Mouse (Mus musculus): ENCODE measurements at regions not wholly inside any gene's neighbourhood (a gene's known extent, or its start where the extent isn't known, plus 50 kb on each side); places are given as distances from the start of the nearest gene placed in this dataset.

DNA sequence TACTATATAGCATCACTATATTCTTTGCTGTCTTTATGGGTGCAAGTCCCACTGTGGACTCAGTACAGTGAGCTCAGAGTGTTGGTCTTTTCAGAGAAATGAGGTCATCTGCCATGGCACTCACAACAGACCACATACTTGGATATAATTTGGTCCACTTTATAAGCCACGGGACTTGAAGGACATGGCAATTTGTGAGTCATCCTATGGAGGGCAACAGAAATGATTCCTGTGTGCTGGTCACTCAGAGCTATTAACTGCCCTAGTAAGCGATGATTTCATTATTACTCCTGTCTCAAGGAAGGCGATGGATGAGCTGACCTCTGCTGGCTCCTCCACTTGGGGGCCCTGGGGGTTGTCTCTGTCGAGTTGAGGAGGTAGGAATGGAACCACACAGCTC, 345.2 kb upstream of the Trib2 start:
- no peak overlapping the region for H3K4me2 ChIP-seq (ENCODE audit: low read length)

DNA sequence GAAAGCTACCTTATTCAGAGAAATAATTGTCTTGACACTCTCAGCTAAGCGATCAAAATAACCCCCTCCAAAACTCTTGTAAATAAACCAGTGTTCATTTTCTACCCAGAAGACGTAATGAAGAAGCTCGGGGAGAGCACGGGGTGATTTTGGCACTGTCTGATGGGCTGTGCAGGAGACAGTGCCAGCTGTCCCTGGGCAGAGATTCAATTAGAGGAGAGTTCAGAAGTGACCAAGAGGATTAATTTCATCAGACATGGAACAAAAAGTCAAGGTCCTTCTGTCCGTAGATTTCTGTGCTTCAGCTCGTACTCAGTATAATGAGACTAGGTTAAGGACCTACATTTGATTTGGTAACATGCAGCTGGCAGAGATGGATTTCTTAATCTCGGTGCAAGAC, 341.2 kb upstream of the Trib2 start:
- DNase-seq (ENCODE audit: low spot score) = no peak

More for the DNA sequence above, 345.2 kb upstream of the Trib2 start:
- Histone ChIP-seq H3K9me3 (replicated peaks; ENCODE audit: control insufficient read depth, low read length) (no peaks in the 10 kb centered on the region), H3K27me3 (replicated peaks; ENCODE audit: control insufficient read depth, insufficient read depth, low read length) (no peaks in the 10 kb centered on the region), H3K36me3 (ENCODE audit: control insufficient read depth, insufficient read depth, low read length) (no peaks in the 10 kb centered on the region), H3K4me3 (ENCODE audit: low read depth, low read length) (no peak overlapping the region), H3K27ac (ENCODE audit: low read depth, low read length) (no peak overlapping the region), H3K9ac (ENCODE audit: low read length) (no peak overlapping the region), H3K4me1 (ENCODE audit: control insufficient read depth, insufficient read depth, low read length) (no peaks in the 10 kb centered on the region)
- 84% methylated on average over 4 of the region's 4 CpGs for WGBS
- ATAC-seq (no peak), DNase-seq (ENCODE audit: low spot score) (no peak)

DNA sequence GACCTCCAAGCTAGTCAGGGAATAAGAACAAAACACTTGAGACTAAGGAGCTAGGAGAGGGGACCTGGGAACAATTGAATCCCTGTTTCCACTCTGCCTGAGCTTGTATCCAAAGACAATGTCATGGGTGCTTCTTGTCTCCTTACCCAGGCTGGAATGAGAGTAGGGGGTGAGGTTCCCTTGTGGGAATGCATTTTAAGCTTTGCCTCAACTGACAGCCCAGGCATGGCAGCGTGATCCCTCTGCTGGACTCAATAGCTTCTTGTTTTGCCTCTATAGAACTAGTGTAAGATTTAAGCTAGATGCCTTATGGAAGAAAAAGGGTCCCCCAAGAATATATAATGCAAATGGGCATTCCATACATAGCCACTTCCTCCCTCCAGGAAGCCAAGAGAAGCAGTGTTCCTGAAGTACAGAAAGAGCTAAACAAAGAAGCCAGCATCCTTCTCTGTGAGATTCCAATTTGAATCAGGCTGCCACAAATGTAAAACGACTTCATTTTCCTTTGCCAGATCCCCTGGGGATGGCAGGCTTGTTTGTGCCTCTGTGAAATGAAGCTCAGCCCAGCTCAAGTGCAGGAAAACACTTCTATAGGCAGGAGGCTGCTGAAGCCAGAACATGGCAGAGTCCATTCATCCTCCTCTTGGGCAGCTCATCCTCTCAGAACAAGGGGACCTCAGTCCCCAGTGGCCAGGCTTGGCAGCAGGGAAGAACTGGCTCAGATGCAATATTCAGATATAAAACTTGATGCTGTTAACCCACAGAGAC, 339.3 kb upstream of the Trib2 start:
- H3K36me3 ChIP-seq (ENCODE audit: control insufficient read depth, insufficient read depth, low read length) = no peaks in the 10 kb centered on the region
- no peaks in the 10 kb centered on the region for H3K9me3 ChIP-seq (replicated peaks; ENCODE audit: control insufficient read depth, low read length)
- ATAC-seq (peak; percentile 55), DNase-seq (ENCODE audit: low spot score) (peak; percentile 68)
- WGBS = 8% methylated on average over 2 of the region's 2 CpGs
- H3K27ac ChIP-seq (ENCODE audit: low read depth, low read length) = peak overlapping the region; percentile 44
- H3K4me3 ChIP-seq (ENCODE audit: low read depth, low read length) = no peak overlapping the region
- no peaks in the 10 kb centered on the region for H3K4me1 ChIP-seq (ENCODE audit: control insufficient read depth, insufficient read depth, low read length)
- H3K27me3 ChIP-seq (replicated peaks; ENCODE audit: control insufficient read depth, insufficient read depth, low read length) = no peaks in the 10 kb centered on the region
- no peak overlapping the region for H3K4me2 ChIP-seq (ENCODE audit: low read length)
- H3K9ac ChIP-seq (ENCODE audit: low read length) = no peak overlapping the region

More for the DNA sequence above, 341.2 kb upstream of the Trib2 start:
- no peak overlapping the region for H3K4me3 ChIP-seq (ENCODE audit: low read depth, low read length)
- no peak for ATAC-seq
- H3K27ac ChIP-seq (ENCODE audit: low read depth, low read length) = no peak overlapping the region
- no peaks in the 10 kb centered on the region for H3K27me3 ChIP-seq (replicated peaks; ENCODE audit: control insufficient read depth, insufficient read depth, low read length)
- no peak overlapping the region for H3K4me2 ChIP-seq (ENCODE audit: low read length)
- no peaks in the 10 kb centered on the region for H3K9me3 ChIP-seq (replicated peaks; ENCODE audit: control insufficient read depth, low read length)
- no peaks in the 10 kb centered on the region for H3K4me1 ChIP-seq (ENCODE audit: control insufficient read depth, insufficient read depth, low read length)
- WGBS = 69% methylated on average over 7 of the region's 7 CpGs
- H3K36me3 ChIP-seq (ENCODE audit: control insufficient read depth, insufficient read depth, low read length) = no peaks in the 10 kb centered on the region
- no peak overlapping the region for H3K9ac ChIP-seq (ENCODE audit: low read length)

DNA sequence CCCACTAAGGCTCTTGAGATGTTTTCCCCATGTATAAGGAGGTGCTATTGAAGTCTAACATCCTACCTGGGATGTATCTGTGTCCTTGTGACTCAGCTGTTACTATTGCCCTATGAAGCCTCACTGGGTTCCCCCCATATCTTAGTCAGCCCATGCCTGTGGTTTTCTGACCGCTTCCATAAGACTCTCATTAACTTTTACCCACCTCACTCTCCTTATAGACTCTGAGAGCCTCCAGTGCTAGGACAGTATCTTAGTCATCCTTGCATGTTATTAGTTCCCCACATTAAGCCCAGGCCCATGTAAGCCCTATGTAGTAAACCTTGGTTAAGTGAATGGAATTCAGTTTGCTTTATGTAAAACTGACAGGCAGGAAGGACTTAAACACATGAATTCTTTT, 337.5 kb upstream of the Trib2 start:
- Histone ChIP-seq H3K9ac (ENCODE audit: low read length) (no peak overlapping the region), H3K27ac (ENCODE audit: low read depth, low read length) (no peak overlapping the region), H3K4me2 (ENCODE audit: low read length) (no peak overlapping the region), H3K27me3 (replicated peaks; ENCODE audit: control insufficient read depth, insufficient read depth, low read length) (no peaks in the 10 kb centered on the region), H3K36me3 (ENCODE audit: control insufficient read depth, insufficient read depth, low read length) (no peaks in the 10 kb centered on the region), H3K4me1 (ENCODE audit: control insufficient read depth, insufficient read depth, low read length) (no peaks in the 10 kb centered on the region), H3K4me3 (ENCODE audit: low read depth, low read length) (no peak overlapping the region), H3K9me3 (replicated peaks; ENCODE audit: control insufficient read depth, low read length) (no peaks in the 10 kb centered on the region)
- no peak for DNase-seq (ENCODE audit: low spot score)
- WGBS = 94% methylated on average over 1 of the region's 1 CpGs
- ATAC-seq = no peak

DNA sequence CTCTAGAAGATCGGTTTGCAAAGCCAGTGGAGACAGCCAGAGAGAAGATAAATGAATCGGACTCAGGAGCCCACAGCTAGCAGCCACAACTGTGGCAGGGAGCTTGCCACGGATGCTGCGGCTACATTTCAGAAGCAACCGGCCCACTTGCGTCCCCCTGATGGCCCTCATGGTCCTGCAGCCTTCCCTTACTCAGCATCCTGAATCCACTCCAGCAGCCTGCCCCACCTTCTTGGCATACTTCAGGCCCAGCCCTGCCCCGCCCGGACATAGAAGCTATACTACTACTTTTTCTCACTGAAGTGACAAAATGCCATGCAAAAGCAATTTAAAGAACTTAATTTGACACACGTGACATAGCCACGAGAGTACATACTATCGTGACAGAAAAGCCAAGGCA, 335.4 kb upstream of the Trib2 start:
- Histone ChIP-seq H3K9ac (ENCODE audit: low read length) (no peak overlapping the region), H3K4me1 (ENCODE audit: control insufficient read depth, insufficient read depth, low read length) (no peaks in the 10 kb centered on the region)
- WGBS = 95% methylated on average over 11 of the region's 11 CpGs

DNA sequence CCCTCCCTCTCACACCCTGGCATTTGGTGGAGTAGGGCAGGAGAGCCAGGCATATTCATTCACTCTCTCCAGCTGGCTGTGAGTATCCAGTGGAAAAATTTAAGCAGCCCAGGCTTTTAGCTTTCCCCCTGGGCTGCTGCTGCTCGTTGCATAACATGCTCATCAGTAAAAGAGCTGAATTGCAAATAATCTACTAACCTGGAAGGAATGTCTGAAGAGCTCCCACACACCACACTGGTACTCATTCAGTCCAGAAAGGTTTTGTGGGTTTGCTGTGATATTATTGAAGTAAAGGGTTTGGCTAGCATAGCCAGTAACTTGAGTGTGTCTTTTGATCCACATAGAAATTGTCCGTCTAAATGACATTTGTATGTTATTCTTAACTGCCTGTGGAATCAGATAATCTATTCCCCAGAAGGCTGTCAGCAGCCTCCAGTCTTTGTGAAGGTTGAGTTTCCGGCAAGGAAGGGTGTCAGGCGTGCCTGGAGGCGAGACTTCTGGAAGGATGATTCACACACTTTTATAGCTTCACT, 334.5 kb upstream of the Trib2 start:
- Histone ChIP-seq H3K36me3 (ENCODE audit: control insufficient read depth, insufficient read depth, low read length) (no peaks in the 10 kb centered on the region), H3K9ac (ENCODE audit: low read length) (no peak overlapping the region), H3K27ac (ENCODE audit: low read depth, low read length) (no peak overlapping the region), H3K27me3 (replicated peaks; ENCODE audit: control insufficient read depth, insufficient read depth, low read length) (no peaks in the 10 kb centered on the region), H3K4me3 (ENCODE audit: low read depth, low read length) (no peak overlapping the region), H3K4me2 (ENCODE audit: low read length) (no peak overlapping the region), H3K4me1 (ENCODE audit: control insufficient read depth, insufficient read depth, low read length) (no peaks in the 10 kb centered on the region), H3K9me3 (replicated peaks; ENCODE audit: control insufficient read depth, low read length) (no peaks in the 10 kb centered on the region)
- no peak for ATAC-seq
- no peak for DNase-seq (ENCODE audit: low spot score)
- 71% methylated on average over 5 of the region's 5 CpGs for WGBS

More for the DNA sequence above, 335.4 kb upstream of the Trib2 start:
- no peak for DNase-seq (ENCODE audit: low spot score)
- no peak overlapping the region for H3K4me3 ChIP-seq (ENCODE audit: low read depth, low read length)
- no peaks in the 10 kb centered on the region for H3K27me3 ChIP-seq (replicated peaks; ENCODE audit: control insufficient read depth, insufficient read depth, low read length)
- no peaks in the 10 kb centered on the region for H3K36me3 ChIP-seq (ENCODE audit: control insufficient read depth, insufficient read depth, low read length)
- H3K9me3 ChIP-seq (replicated peaks; ENCODE audit: control insufficient read depth, low read length) = no peaks in the 10 kb centered on the region
- no peak overlapping the region for H3K4me2 ChIP-seq (ENCODE audit: low read length)
- no peak overlapping the region for H3K27ac ChIP-seq (ENCODE audit: low read depth, low read length)
- no peak for ATAC-seq

DNA sequence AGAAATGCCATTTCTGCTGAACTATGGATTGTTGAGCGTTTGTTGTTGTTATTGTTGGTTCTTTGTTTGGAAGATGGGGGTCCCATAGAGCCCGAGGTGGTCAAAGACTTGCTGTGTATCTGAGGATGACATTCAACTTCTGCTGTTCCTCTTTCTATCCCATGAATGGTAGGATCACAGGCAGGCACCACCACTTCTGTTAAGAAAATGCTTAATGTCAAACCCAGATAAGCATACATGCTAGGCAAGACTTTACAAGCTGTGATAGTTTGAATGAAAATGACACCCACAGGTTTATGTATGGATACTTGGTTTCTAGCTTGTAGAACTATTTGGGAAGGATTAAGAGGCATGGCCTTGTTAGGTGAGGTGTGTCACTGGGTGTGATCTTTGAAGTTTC, 330.2 kb upstream of the Trib2 start:
- no peak for ATAC-seq
- Histone ChIP-seq H3K36me3 (ENCODE audit: control insufficient read depth, insufficient read depth, low read length) (no peaks in the 10 kb centered on the region), H3K27ac (ENCODE audit: low read depth, low read length) (no peak overlapping the region), H3K4me3 (ENCODE audit: low read depth, low read length) (no peak overlapping the region), H3K4me2 (ENCODE audit: low read length) (no peak overlapping the region), H3K9me3 (replicated peaks; ENCODE audit: control insufficient read depth, low read length) (no peaks in the 10 kb centered on the region), H3K4me1 (ENCODE audit: control insufficient read depth, insufficient read depth, low read length) (no peaks in the 10 kb centered on the region), H3K9ac (ENCODE audit: low read length) (no peak overlapping the region), H3K27me3 (replicated peaks; ENCODE audit: control insufficient read depth, insufficient read depth, low read length) (no peaks in the 10 kb centered on the region)
- 76% methylated on average over 2 of the region's 2 CpGs for WGBS
- DNase-seq (ENCODE audit: low spot score) = no peak

DNA sequence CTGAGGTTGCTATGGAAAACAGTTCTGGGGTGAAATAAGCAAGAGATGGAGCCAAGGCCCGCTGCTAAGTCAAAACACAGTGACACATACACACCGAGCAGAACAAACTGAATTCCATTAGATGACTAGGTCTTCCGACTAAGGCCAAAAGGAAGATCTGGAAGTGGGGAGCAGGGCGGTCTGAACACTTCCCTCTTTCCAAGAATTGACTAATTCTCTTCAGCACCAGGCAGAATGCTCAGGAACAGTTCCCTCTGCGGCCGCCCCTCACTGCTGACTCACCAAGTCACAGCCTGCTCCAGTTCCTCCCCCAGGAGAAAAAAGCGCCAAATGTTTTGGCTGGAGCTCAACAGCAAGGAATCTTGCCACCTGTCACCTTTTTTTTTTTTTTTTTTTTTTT, 328.9 kb upstream of the Trib2 start:
- H3K27me3 ChIP-seq (replicated peaks; ENCODE audit: control insufficient read depth, insufficient read depth, low read length) = no peaks in the 10 kb centered on the region
- H3K36me3 ChIP-seq (ENCODE audit: control insufficient read depth, insufficient read depth, low read length) = no peaks in the 10 kb centered on the region
- ATAC-seq (no peak), DNase-seq (ENCODE audit: low spot score) (no peak)
- H3K4me3 ChIP-seq (ENCODE audit: low read depth, low read length) = no peak overlapping the region
- no peaks in the 10 kb centered on the region for H3K9me3 ChIP-seq (replicated peaks; ENCODE audit: control insufficient read depth, low read length)
- WGBS = 81% methylated on average over 7 of the region's 7 CpGs
- H3K27ac ChIP-seq (ENCODE audit: low read depth, low read length) = no peak overlapping the region
- no peaks in the 10 kb centered on the region for H3K4me1 ChIP-seq (ENCODE audit: control insufficient read depth, insufficient read depth, low read length)
- no peak overlapping the region for H3K9ac ChIP-seq (ENCODE audit: low read length)
- no peak overlapping the region for H3K4me2 ChIP-seq (ENCODE audit: low read length)

DNA sequence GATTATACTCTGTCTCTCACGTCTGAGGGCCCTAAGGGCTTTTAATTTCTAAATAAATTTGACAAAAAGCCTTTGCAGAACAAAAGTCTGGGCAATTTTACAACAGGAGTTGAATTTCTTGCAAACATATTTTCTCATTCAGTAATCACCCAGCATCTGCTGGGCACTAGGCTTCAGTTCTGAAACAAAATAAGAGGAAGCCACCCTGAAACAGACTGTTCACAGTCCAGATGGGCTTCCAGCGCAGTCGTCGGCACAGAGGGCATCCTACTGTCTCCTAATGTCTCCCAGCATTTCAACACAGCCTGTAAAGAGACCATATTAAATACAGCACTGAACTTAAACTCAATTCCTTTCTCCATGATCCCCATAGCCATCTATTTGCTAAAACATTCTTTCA, 324.5 kb upstream of the Trib2 start:
- WGBS = 57% methylated on average over 4 of the region's 4 CpGs

More for the DNA sequence above, 324.5 kb upstream of the Trib2 start:
- H3K9ac ChIP-seq (ENCODE audit: low read length) = no peak overlapping the region
- no peaks in the 10 kb centered on the region for H3K27me3 ChIP-seq (replicated peaks; ENCODE audit: control insufficient read depth, insufficient read depth, low read length)
- no peaks in the 10 kb centered on the region for H3K9me3 ChIP-seq (replicated peaks; ENCODE audit: control insufficient read depth, low read length)
- no peak for ATAC-seq
- no peaks in the 10 kb centered on the region for H3K4me1 ChIP-seq (ENCODE audit: control insufficient read depth, insufficient read depth, low read length)
- H3K4me2 ChIP-seq (ENCODE audit: low read length) = no peak overlapping the region
- H3K36me3 ChIP-seq (ENCODE audit: control insufficient read depth, insufficient read depth, low read length) = no peaks in the 10 kb centered on the region
- DNase-seq (ENCODE audit: low spot score) = no peak
- H3K27ac ChIP-seq (ENCODE audit: low read depth, low read length) = no peak overlapping the region
- no peak overlapping the region for H3K4me3 ChIP-seq (ENCODE audit: low read depth, low read length)

Measured in forebrain, embryonic 14.5 days (tissue).